15 mouse cellular contexts compared by ENCODE assay signal in the genomic region with DNA sequence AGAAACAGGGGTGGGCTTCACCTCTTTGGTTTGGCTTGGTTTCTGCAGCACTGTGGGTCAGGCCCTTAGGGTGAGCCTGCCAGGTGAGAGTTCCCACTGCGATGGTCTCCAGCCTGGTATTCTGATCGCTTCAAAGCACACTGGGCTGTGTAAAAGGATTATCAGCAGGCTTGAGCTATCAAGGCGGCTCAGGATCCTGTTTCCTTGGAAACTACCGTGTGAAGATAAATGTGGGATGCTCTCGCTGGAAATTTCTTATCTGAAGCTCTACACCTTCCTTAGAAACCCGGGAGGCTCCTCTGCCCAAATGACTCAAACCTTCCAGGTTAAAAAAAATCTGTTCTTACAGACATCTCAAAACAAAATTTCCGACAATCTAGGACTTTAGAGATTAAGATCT. TPM values are rescaled to one million over a fixed set of nuclear protein-coding genes. Genes with fewer than 3 reads are reported as not detected.
DNase-seq lines count a peak whose midpoint lies in the region; ATAC-seq and TF ChIP-seq lines count a peak whose summit lies in the region.
"Had no signal": no experiment of that assay in that cellular context is flagged by ENCODE, and none has a peak within 500 bp of the region (broad histone marks: within the 10 kb centered on the region; RNA-seq: fewer than 3 reads in every experiment).

No protein-coding gene starts in this region.

- no peak overlapping the region for H3K4me2 ChIP-seq in hindbrain, postnatal 0 days (ENCODE audit: low read depth, low read length)
- 0 out of 2 replicates have a peak overlapping the region, but pooled peaks have one; percentile 7 for H3K4me2 ChIP-seq in midbrain, embryonic 13.5 days (replicated peaks)
- H3K4me2 ChIP-seq: hindbrain, embryonic 14.5 days; liver, embryonic 11.5 days; lung, embryonic 15.5 days had no signal

- 18% methylated on average over 7 of the region's 7 CpGs for WGBS in hindbrain, postnatal 0 days
- WGBS in hindbrain, embryonic 10.5 days, result 20% methylated on average over 7 of the region's 7 CpGs
- 2% methylated on average over 7 of the region's 7 CpGs for whole genome bisulfite sequencing in midbrain, embryonic 13.5 days

- ATAC-seq in hindbrain, postnatal 0 days, result no peak
- 0 out of 2 replicates have a peak, but pooled peaks have one; percentile 66 for ATAC-seq in midbrain, embryonic 13.5 days

- H3K9me3 ChIP-seq in hindbrain, postnatal 0 days (ENCODE audit: low read length), result no peaks in the 10 kb centered on the region
- no peaks in the 10 kb centered on the region for H3K9me3 ChIP-seq in hindbrain, embryonic 10.5 days
- H3K9me3 ChIP-seq in midbrain, embryonic 13.5 days, result no peaks in the 10 kb centered on the region
- H3K9me3 ChIP-seq: lung, embryonic 15.5 days had no signal

- TF ChIP-seq CTCF in hindbrain, postnatal 0 days (IDR thresholded peaks at IDR 0.05; ENCODE audit: low read depth), result no peak

- H3K36me3 ChIP-seq in hindbrain, postnatal 0 days (ENCODE audit: insufficient read depth, low read length), result no peaks in the 10 kb centered on the region
- no peaks in the 10 kb centered on the region for H3K36me3 ChIP-seq in hindbrain, embryonic 10.5 days
- no peaks in the 10 kb centered on the region for H3K36me3 ChIP-seq in midbrain, embryonic 13.5 days
- H3K36me3 ChIP-seq: lung, embryonic 15.5 days had no signal

- no peaks in the 10 kb centered on the region for H3K4me1 ChIP-seq in hindbrain, postnatal 0 days (ENCODE audit: insufficient read depth, low read length)
- no peaks in the 10 kb centered on the region for H3K4me1 ChIP-seq in hindbrain, embryonic 10.5 days (replicated peaks)
- H3K4me1 ChIP-seq in midbrain, embryonic 13.5 days (replicated peaks), result peaks cover 27% of the 10 kb centered on the region
- H3K4me1 ChIP-seq: lung, embryonic 15.5 days had no signal

- H3K27me3 ChIP-seq in hindbrain, postnatal 0 days (ENCODE audit: insufficient read depth, low read length), result no peaks in the 10 kb centered on the region
- H3K27me3 ChIP-seq in hindbrain, embryonic 10.5 days (ENCODE audit: insufficient read depth, poor library complexity, severe bottlenecking), result peaks cover 4% of the 10 kb centered on the region; the same call in 1 of the 2 replicates
- no peaks in the 10 kb centered on the region for H3K27me3 ChIP-seq in midbrain, embryonic 13.5 days

- no peak overlapping the region for H3K4me3 ChIP-seq in hindbrain, postnatal 0 days (ENCODE audit: low read length)
- H3K4me3 ChIP-seq in hindbrain, embryonic 10.5 days, result no peak overlapping the region
- no peak overlapping the region for H3K4me3 ChIP-seq in midbrain, embryonic 13.5 days (replicated peaks)
- H3K4me3 ChIP-seq: gastrocnemius, adult 2 months; lung, embryonic 15.5 days had no signal

- peak; percentile 42 for DNase-seq in hindbrain, postnatal 0 days (ENCODE audit: low spot score)
- DNase-seq in hindbrain, embryonic 10.5 days (ENCODE audit: low spot score), result no peak
- peak; percentile 39 for DNase-seq in right cerebral cortex, adult 18-20 months
- no peak for DNase-seq in right cerebral cortex, postnatal 25 days
- DNase-seq in right cerebral cortex, postnatal 4 days, result peak; percentile 3
- DNase-seq in neural tube, embryonic 10.5 days (ENCODE audit: extremely low spot score, low spot score), result no peak
- DNase-seq: adrenal gland, postnatal 25 days; cerebellum, adult 9-11 months; gastrocnemius, adult 2 months; thymus, postnatal 36 days had no signal

- no peak overlapping the region for H3K9ac ChIP-seq in hindbrain, postnatal 0 days (replicated peaks; ENCODE audit: low read length)
- H3K9ac ChIP-seq in midbrain, embryonic 13.5 days (replicated peaks), result no peak overlapping the region; the same call in 1 of the 2 replicates
- H3K9ac ChIP-seq: hindbrain, embryonic 14.5 days; lung, embryonic 15.5 days had no signal

- H3K27ac ChIP-seq in hindbrain, postnatal 0 days, result no peak overlapping the region; the same call in 1 of the 2 replicates
- H3K27ac ChIP-seq in hindbrain, embryonic 10.5 days, result no peak overlapping the region
- H3K27ac ChIP-seq in midbrain, embryonic 13.5 days, result peak overlapping the region; percentile 61
- H3K27ac ChIP-seq: gastrocnemius, adult 2 months; hindbrain, embryonic 14.5 days; lung, embryonic 15.5 days; stomach, postnatal 0 days had no signal

RNA-seq across cellular contexts. Expression of gene Stx12, which starts 10.1 kb away (rescaled TPM):
- 107 TPM in 2 replicates for total RNA-seq in hindbrain, postnatal 0 days (2014; rRNA removed)
- polyA plus RNA-seq in hindbrain, postnatal 0 days (2015; fragmentation: Nextera tagmentation; extraction: Ambion mirVana), result 136 and 137 TPM in 2 replicates
- 64.4 and 74.5 TPM in 2 replicates for polyA plus RNA-seq in hindbrain, embryonic 10.5 days (2016; fragmentation: Nextera tagmentation; extraction: Ambion mirVana)
- polyA plus RNA-seq in midbrain, embryonic 13.5 days (2015; fragmentation: Nextera tagmentation; extraction: Ambion mirVana), result 133 and 144 TPM in 2 replicates

RNA-seq across cellular contexts. Expression of gene Fam76a, which starts 28.0 kb away (rescaled TPM):
- 17.3 and 18.4 TPM in 2 replicates for total RNA-seq in hindbrain, postnatal 0 days (2014; rRNA removed)
- polyA plus RNA-seq in hindbrain, postnatal 0 days (2015; fragmentation: Nextera tagmentation; extraction: Ambion mirVana), result 28.3 and 34.5 TPM in 2 replicates
- 32.9 and 33.2 TPM in 2 replicates for polyA plus RNA-seq in hindbrain, embryonic 10.5 days (2016; fragmentation: Nextera tagmentation; extraction: Ambion mirVana)
- 39.1 and 45.1 TPM in 2 replicates for polyA plus RNA-seq in midbrain, embryonic 13.5 days (2015; fragmentation: Nextera tagmentation; extraction: Ambion mirVana)

RNA-seq across cellular contexts. Expression of gene Ppp1r8, which starts 51.4 kb away (rescaled TPM):
- total RNA-seq in hindbrain, postnatal 0 days (2014; rRNA removed), result 47.3 and 55.8 TPM in 2 replicates
- polyA plus RNA-seq in hindbrain, postnatal 0 days (2015; fragmentation: Nextera tagmentation; extraction: Ambion mirVana), result 41.5 and 42.8 TPM in 2 replicates
- polyA plus RNA-seq in hindbrain, embryonic 10.5 days (2016; fragmentation: Nextera tagmentation; extraction: Ambion mirVana), result 81.4 and 84.3 TPM in 2 replicates
- 59.8 and 60.4 TPM in 2 replicates for polyA plus RNA-seq in midbrain, embryonic 13.5 days (2015; fragmentation: Nextera tagmentation; extraction: Ambion mirVana)

Comparison
In these comparisons a context has a peak if more than half of its experiments do, and no peak if none do; other contexts are left out.
1. DNase-seq: peak in hindbrain, postnatal 0 days (single experiment), right cerebral cortex, adult 18-20 months (single experiment) and right cerebral cortex, postnatal 4 days (single experiment); none in hindbrain, embryonic 10.5 days (single experiment), right cerebral cortex, postnatal 25 days (single experiment) and neural tube, embryonic 10.5 days (single experiment).